Mouse (Mus musculus): Measurements from ENCODE around the gene E2f6. TPM values are rescaled to one million over a fixed set of nuclear protein-coding genes. Genes with fewer than 3 reads are reported as not detected.

The E2f6 gene
- polyA plus RNA-seq, 1 experiment = 6.5 TPM

GRCm38 (mm10) chr12:16788600-16788999 is 22.2 kb upstream of the E2f6 start:
- H3K27ac ChIP-seq (ENCODE audit: insufficient read depth, low read length) = no peak overlapping the region
- no peaks in the 10 kb centered on the region for H3K4me1 ChIP-seq (ENCODE audit: control insufficient read depth, insufficient read depth, insufficient read length)
- no peaks in the 10 kb centered on the region for H3K36me3 ChIP-seq (ENCODE audit: control insufficient read depth, insufficient read depth, low read length)
- H3K4me3 ChIP-seq (ENCODE audit: extremely low read depth, insufficient read depth, insufficient read length) = no peak overlapping the region
- no peaks in the 10 kb centered on the region for H3K27me3 ChIP-seq (ENCODE audit: control insufficient read depth, insufficient read depth, low read length)
- TF ChIP-seq POLR2A (IDR thresholded peaks at IDR 0.05; ENCODE audit: low read depth, low read length) (no peak), CTCF (IDR thresholded peaks at IDR 0.05; ENCODE audit: extremely low read depth, insufficient read depth, insufficient read length, insufficient replicate concordance) (no peak)
- DNase-seq (ENCODE audit: low read depth in 1 of 2, low spot score in 2 of 2) = no peak
- WGBS = 85% methylated on average over 2 of the region's 2 CpGs

- no peak overlapping the region for H3K4me3 ChIP-seq (ENCODE audit: extremely low read depth, insufficient read depth, insufficient read length)
- TF ChIP-seq CTCF (IDR thresholded peaks at IDR 0.05; ENCODE audit: extremely low read depth, insufficient read depth, insufficient read length, insufficient replicate concordance) (no peak), POLR2A (IDR thresholded peaks at IDR 0.05; ENCODE audit: low read depth, low read length) (no peak)
- H3K4me1 ChIP-seq (ENCODE audit: control insufficient read depth, insufficient read depth, insufficient read length) = no peaks in the 10 kb centered on the region
- DNase-seq (ENCODE audit: low read depth in 1 of 2, low spot score in 2 of 2) = no peak
- no peaks in the 10 kb centered on the region for H3K36me3 ChIP-seq (ENCODE audit: control insufficient read depth, insufficient read depth, low read length)
- no peaks in the 10 kb centered on the region for H3K27me3 ChIP-seq (ENCODE audit: control insufficient read depth, insufficient read depth, low read length)
- no peak overlapping the region for H3K27ac ChIP-seq (ENCODE audit: insufficient read depth, low read length)
- 96% methylated on average over 1 of the region's 1 CpGs for WGBS
Measured at GRCm38 (mm10) chr12:16789199-16789598, 21.6 kb upstream of the E2f6 start.

GRCm38 (mm10) chr12:16789756-16790155 is 21.0 kb upstream of the E2f6 start:
- H3K27ac ChIP-seq (ENCODE audit: insufficient read depth, low read length) = no peak overlapping the region
- DNase-seq (ENCODE audit: low read depth in 1 of 2, low spot score in 2 of 2) = no peak
- no peak for TF ChIP-seq POLR2A (IDR thresholded peaks at IDR 0.05; ENCODE audit: low read depth, low read length)
- no peak for TF ChIP-seq CTCF (IDR thresholded peaks at IDR 0.05; ENCODE audit: extremely low read depth, insufficient read depth, insufficient read length, insufficient replicate concordance)
- no peak overlapping the region for H3K4me3 ChIP-seq (ENCODE audit: extremely low read depth, insufficient read depth, insufficient read length)
- no peaks in the 10 kb centered on the region for H3K36me3 ChIP-seq (ENCODE audit: control insufficient read depth, insufficient read depth, low read length)
- no peaks in the 10 kb centered on the region for H3K4me1 ChIP-seq (ENCODE audit: control insufficient read depth, insufficient read depth, insufficient read length)
- WGBS = 75% methylated on average over 4 of the region's 4 CpGs
- H3K27me3 ChIP-seq (ENCODE audit: control insufficient read depth, insufficient read depth, low read length) = no peaks in the 10 kb centered on the region

- Histone ChIP-seq H3K36me3 (ENCODE audit: control insufficient read depth, insufficient read depth, low read length) (no peaks in the 10 kb centered on the region), H3K4me3 (ENCODE audit: extremely low read depth, insufficient read depth, insufficient read length) (no peak overlapping the region), H3K27ac (ENCODE audit: insufficient read depth, low read length) (no peak overlapping the region), H3K27me3 (ENCODE audit: control insufficient read depth, insufficient read depth, low read length) (no peaks in the 10 kb centered on the region), H3K4me1 (ENCODE audit: control insufficient read depth, insufficient read depth, insufficient read length) (no peaks in the 10 kb centered on the region)
- no peak for DNase-seq (ENCODE audit: low read depth in 1 of 2, low spot score in 2 of 2)
- TF ChIP-seq POLR2A (IDR thresholded peaks at IDR 0.05; ENCODE audit: low read depth, low read length) = no peak
- TF ChIP-seq CTCF (IDR thresholded peaks at IDR 0.05; ENCODE audit: extremely low read depth, insufficient read depth, insufficient read length, insufficient replicate concordance) = no peak
- WGBS = 75% methylated on average over 4 of the region's 4 CpGs
Measured at GRCm38 (mm10) chr12:16790456-16790855, 20.3 kb upstream of the E2f6 start.

- DNase-seq (ENCODE audit: low read depth in 1 of 2, low spot score in 2 of 2) = no peak
- Histone ChIP-seq H3K4me1 (ENCODE audit: control insufficient read depth, insufficient read depth, insufficient read length) (no peaks in the 10 kb centered on the region), H3K27ac (ENCODE audit: insufficient read depth, low read length) (no peak overlapping the region), H3K27me3 (ENCODE audit: control insufficient read depth, insufficient read depth, low read length) (no peaks in the 10 kb centered on the region), H3K4me3 (ENCODE audit: extremely low read depth, insufficient read depth, insufficient read length) (no peak overlapping the region), H3K36me3 (ENCODE audit: control insufficient read depth, insufficient read depth, low read length) (no peaks in the 10 kb centered on the region)
- TF ChIP-seq POLR2A (IDR thresholded peaks at IDR 0.05; ENCODE audit: low read depth, low read length) (no peak), CTCF (IDR thresholded peaks at IDR 0.05; ENCODE audit: extremely low read depth, insufficient read depth, insufficient read length, insufficient replicate concordance) (no peak)
- WGBS = 98% methylated on average over 3 of the region's 4 CpGs
Measured at GRCm38 (mm10) chr12:16793371-16793770, 17.4 kb upstream of the E2f6 start.

- TF ChIP-seq POLR2A (IDR thresholded peaks at IDR 0.05; ENCODE audit: low read depth, low read length) (no peak), CTCF (IDR thresholded peaks at IDR 0.05; ENCODE audit: extremely low read depth, insufficient read depth, insufficient read length, insufficient replicate concordance) (no peak)
- no peaks in the 10 kb centered on the region for H3K36me3 ChIP-seq (ENCODE audit: control insufficient read depth, insufficient read depth, low read length)
- H3K27me3 ChIP-seq (ENCODE audit: control insufficient read depth, insufficient read depth, low read length) = peaks cover 4% of the 10 kb centered on the region; the same call in 1 of the 2 replicates
- H3K4me1 ChIP-seq (ENCODE audit: control insufficient read depth, insufficient read depth, insufficient read length) = no peaks in the 10 kb centered on the region
- DNase-seq (ENCODE audit: low read depth in 1 of 2, low spot score in 2 of 2) = no peak
- WGBS = 79% methylated on average over 3 of the region's 3 CpGs
- H3K4me3 ChIP-seq (ENCODE audit: extremely low read depth, insufficient read depth, insufficient read length) = no peak overlapping the region
- no peak overlapping the region for H3K27ac ChIP-seq (ENCODE audit: insufficient read depth, low read length)
Measured at GRCm38 (mm10) chr12:16795781-16796180, 15.0 kb upstream of the E2f6 start.

- H3K27me3 ChIP-seq (ENCODE audit: control insufficient read depth, insufficient read depth, low read length) = peaks cover 4% of the 10 kb centered on the region; the same call in 1 of the 2 replicates
- DNase-seq (ENCODE audit: low read depth in 1 of 2, low spot score in 2 of 2) = no peak
Measured at GRCm38 (mm10) chr12:16798894-16799293, 11.9 kb upstream of the E2f6 start.

More at GRCm38 (mm10) chr12:16798894-16799293, 11.9 kb upstream of the E2f6 start:
- Histone ChIP-seq H3K4me3 (ENCODE audit: extremely low read depth, insufficient read depth, insufficient read length) (no peak overlapping the region), H3K36me3 (ENCODE audit: control insufficient read depth, insufficient read depth, low read length) (no peaks in the 10 kb centered on the region), H3K27ac (ENCODE audit: insufficient read depth, low read length) (no peak overlapping the region), H3K4me1 (ENCODE audit: control insufficient read depth, insufficient read depth, insufficient read length) (no peaks in the 10 kb centered on the region)
- no peak for TF ChIP-seq POLR2A (IDR thresholded peaks at IDR 0.05; ENCODE audit: low read depth, low read length)
- TF ChIP-seq CTCF (IDR thresholded peaks at IDR 0.05; ENCODE audit: extremely low read depth, insufficient read depth, insufficient read length, insufficient replicate concordance) = no peak
- 72% methylated on average over 3 of the region's 3 CpGs for WGBS
